Comparison of ENCODE assay signal across 7 mouse cellular contexts in the genomic region with DNA sequence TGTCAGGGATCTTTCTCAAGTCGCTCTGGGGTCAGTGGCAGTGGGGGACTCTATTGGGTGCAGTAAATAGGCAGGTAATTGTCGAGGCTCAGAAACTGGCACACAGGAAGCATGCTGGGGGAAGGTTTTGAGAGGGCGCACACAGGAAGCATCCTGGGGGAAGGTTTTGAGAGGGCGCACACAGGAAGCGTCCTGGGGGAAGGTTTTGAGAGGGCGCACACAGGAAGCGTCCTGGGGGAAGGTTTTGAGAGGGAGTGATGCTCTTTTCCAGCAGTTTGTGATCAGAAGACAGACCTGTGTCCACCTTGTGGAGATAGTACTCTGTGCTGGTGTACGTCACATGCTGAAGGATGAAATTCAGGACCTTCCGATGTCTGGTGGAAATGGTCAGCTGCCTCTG. TPM values are rescaled to one million over a fixed set of nuclear protein-coding genes. Genes with fewer than 3 reads are reported as not detected.
DNase-seq lines count a peak whose midpoint lies in the region; ATAC-seq lines count a peak whose summit lies in the region.

No protein-coding gene starts in this region.

- 0 out of 2 replicates have a peak overlapping the region, but pooled peaks have one; percentile 11 for H3K4me3 ChIP-seq in midbrain, embryonic 10.5 days
- H3K4me3 ChIP-seq in midbrain, embryonic 11.5 days (ENCODE audit: low read depth, low read length) = no peak overlapping the region
- H3K4me3 ChIP-seq in hindbrain, embryonic 13.5 days = peak overlapping the region; percentile 10; the same call in 1 of the 2 replicates
- peak overlapping the region; percentile 24 for H3K4me3 ChIP-seq in neural tube, embryonic 15.5 days (replicated peaks)

- H3K27me3 ChIP-seq in midbrain, embryonic 10.5 days (ENCODE audit: low read depth, poor library complexity, severe bottlenecking) = no peaks in the 10 kb centered on the region
- no peaks in the 10 kb centered on the region for H3K27me3 ChIP-seq in midbrain, embryonic 11.5 days (ENCODE audit: control insufficient read depth, insufficient read depth, low read length)
- 0 out of 2 replicates have a peak, but pooled peaks cover 6% of the 10 kb centered on the region for H3K27me3 ChIP-seq in hindbrain, embryonic 13.5 days
- no peaks in the 10 kb centered on the region for H3K27me3 ChIP-seq in neural tube, embryonic 15.5 days (replicated peaks)

- WGBS in midbrain, embryonic 10.5 days = 26% methylated on average over 9 of the region's 9 CpGs
- 22% methylated on average over 9 of the region's 9 CpGs for WGBS in midbrain, embryonic 11.5 days
- WGBS in hindbrain, embryonic 13.5 days = 28% methylated on average over 9 of the region's 9 CpGs
- 42% methylated on average over 9 of the region's 9 CpGs for WGBS in neural tube, embryonic 15.5 days

- no peak overlapping the region for H3K4me2 ChIP-seq in midbrain, embryonic 11.5 days
- peak overlapping the region; percentile 31 for H3K4me2 ChIP-seq in hindbrain, embryonic 13.5 days
- peak overlapping the region; percentile 48 for H3K4me2 ChIP-seq in neural tube, embryonic 15.5 days

- H3K27ac ChIP-seq in midbrain, embryonic 10.5 days (replicated peaks) = no peak overlapping the region
- no peak overlapping the region for H3K27ac ChIP-seq in midbrain, embryonic 11.5 days (ENCODE audit: low read depth, low read length)
- no peak overlapping the region for H3K27ac ChIP-seq in hindbrain, embryonic 13.5 days
- H3K27ac ChIP-seq in neural tube, embryonic 15.5 days (replicated peaks) = 0 out of 2 replicates have a peak overlapping the region, but pooled peaks have one; percentile 30

- no peak for ATAC-seq in midbrain, embryonic 11.5 days (ENCODE audit: low FRiP score)
- no peak for ATAC-seq in hindbrain, embryonic 13.5 days (ENCODE audit: low FRiP score)
- no peak for ATAC-seq in neural tube, embryonic 15.5 days (ENCODE audit: low FRiP score)

- DNase-seq in midbrain, embryonic 10.5 days (ENCODE audit: low spot score) = no peak
- DNase-seq in midbrain, embryonic 11.5 days (ENCODE audit: low spot score, missing footprints) = no peak
- peak; percentile 43 for DNase-seq in NIH3T3 (ENCODE audit: low read depth)
- no peak for DNase-seq in kidney, postnatal 36 days
- no peak for DNase-seq in heart, postnatal 25 days (ENCODE audit: low spot score)

- no peaks in the 10 kb centered on the region for H3K4me1 ChIP-seq in midbrain, embryonic 10.5 days
- no peaks in the 10 kb centered on the region for H3K4me1 ChIP-seq in midbrain, embryonic 11.5 days (ENCODE audit: control insufficient read depth, insufficient read depth, low read length)
- H3K4me1 ChIP-seq in hindbrain, embryonic 13.5 days (replicated peaks) = no peaks in the 10 kb centered on the region
- H3K4me1 ChIP-seq in neural tube, embryonic 15.5 days = no peaks in the 10 kb centered on the region

- no peaks in the 10 kb centered on the region for H3K9me3 ChIP-seq in midbrain, embryonic 10.5 days (replicated peaks)
- H3K9me3 ChIP-seq in midbrain, embryonic 11.5 days (ENCODE audit: control insufficient read depth, low read length) = no peaks in the 10 kb centered on the region
- no peaks in the 10 kb centered on the region for H3K9me3 ChIP-seq in hindbrain, embryonic 13.5 days
- H3K9me3 ChIP-seq in neural tube, embryonic 15.5 days (replicated peaks) = no peaks in the 10 kb centered on the region

- intact Hi-C loops in heart, postnatal 25 days (cut with DNase I) = loop anchor here (5.0 kb wide), 3 partner anchors 106 to 256 kb away; partner anchors contain the start of gene Ttll6

- H3K36me3 ChIP-seq in midbrain, embryonic 10.5 days = no peaks in the 10 kb centered on the region
- no peaks in the 10 kb centered on the region for H3K36me3 ChIP-seq in midbrain, embryonic 11.5 days (ENCODE audit: control insufficient read depth, insufficient read depth, low read length)
- H3K36me3 ChIP-seq in hindbrain, embryonic 13.5 days = no peaks in the 10 kb centered on the region
- H3K36me3 ChIP-seq in neural tube, embryonic 15.5 days = no peaks in the 10 kb centered on the region

- no peak overlapping the region for H3K9ac ChIP-seq in midbrain, embryonic 11.5 days (ENCODE audit: low read length)
- H3K9ac ChIP-seq in hindbrain, embryonic 13.5 days = 0 out of 2 replicates have a peak overlapping the region, but pooled peaks have one; percentile 19
- H3K9ac ChIP-seq in neural tube, embryonic 15.5 days (replicated peaks) = no peak overlapping the region

RNA-seq across cellular contexts. Expression of gene Abi3, which starts 33.5 kb away (rescaled TPM):
- 3.5 and 3.6 TPM in 2 replicates for polyA plus RNA-seq in midbrain, embryonic 10.5 days (2016; fragmentation: Nextera tagmentation; extraction: Ambion mirVana)
- polyA plus RNA-seq in midbrain, embryonic 11.5 days (2014; fragmentation: Nextera tagmentation; extraction: Ambion mirVana) = 1.2 and 2.1 TPM in 2 replicates
- polyA plus RNA-seq in hindbrain, embryonic 13.5 days (2015; fragmentation: Nextera tagmentation; extraction: Ambion mirVana) = 2.1 and 2.4 TPM in 2 replicates
- polyA plus RNA-seq in neural tube, embryonic 15.5 days (2015; fragmentation: Nextera tagmentation; extraction: Ambion mirVana) = 1.6 and 15.2 TPM in 2 replicates
- 10 to 100 TPM in 1 of 2 experiments, 1 to 10 TPM in 1; 8.8 to 10.4 TPM for total RNA-seq in heart, postnatal 25 days (2021)

RNA-seq across cellular contexts. Expression of gene Gngt2, which starts 38.8 kb away (rescaled TPM):
- polyA plus RNA-seq in midbrain, embryonic 10.5 days (2016; fragmentation: Nextera tagmentation; extraction: Ambion mirVana) = 4.4 and 6.1 TPM in 2 replicates
- 4.9 and 5.6 TPM in 2 replicates for polyA plus RNA-seq in midbrain, embryonic 11.5 days (2014; fragmentation: Nextera tagmentation; extraction: Ambion mirVana)
- 4.1 and 4.8 TPM in 2 replicates for polyA plus RNA-seq in hindbrain, embryonic 13.5 days (2015; fragmentation: Nextera tagmentation; extraction: Ambion mirVana)
- 3.5 and 13.2 TPM in 2 replicates for polyA plus RNA-seq in neural tube, embryonic 15.5 days (2015; fragmentation: Nextera tagmentation; extraction: Ambion mirVana)
- 10 to 100 TPM; 20.6 to 21.9 TPM for total RNA-seq in heart, postnatal 25 days (2021)

RNA-seq across cellular contexts. Expression of gene B4galnt2, which starts 38.9 kb away (rescaled TPM):
- 0.11 and 0.14 TPM in 2 replicates for polyA plus RNA-seq in midbrain, embryonic 10.5 days (2016; fragmentation: Nextera tagmentation; extraction: Ambion mirVana)
- polyA plus RNA-seq in midbrain, embryonic 11.5 days (2014; fragmentation: Nextera tagmentation; extraction: Ambion mirVana) = 0.08 TPM in 1 of 2 replicates, not detected in the other
- not detected in 2 replicates for polyA plus RNA-seq in hindbrain, embryonic 13.5 days (2015; fragmentation: Nextera tagmentation; extraction: Ambion mirVana)
- polyA plus RNA-seq in neural tube, embryonic 15.5 days (2015; fragmentation: Nextera tagmentation; extraction: Ambion mirVana) = 5.1 TPM in 1 of 2 replicates, not detected in the other
- total RNA-seq in heart, postnatal 25 days (2021) = not detected

RNA-seq across cellular contexts. Expression of gene Phospho1, which starts 51.5 kb away (rescaled TPM):
- 0.30 TPM in 1 of 2 replicates, not detected in the other for polyA plus RNA-seq in midbrain, embryonic 10.5 days (2016; fragmentation: Nextera tagmentation; extraction: Ambion mirVana)
- not detected in 2 replicates for polyA plus RNA-seq in midbrain, embryonic 11.5 days (2014; fragmentation: Nextera tagmentation; extraction: Ambion mirVana)
- polyA plus RNA-seq in hindbrain, embryonic 13.5 days (2015; fragmentation: Nextera tagmentation; extraction: Ambion mirVana) = 0.39 TPM in 1 of 2 replicates, not detected in the other
- 0.64 TPM in 1 of 2 replicates, not detected in the other for polyA plus RNA-seq in neural tube, embryonic 15.5 days (2015; fragmentation: Nextera tagmentation; extraction: Ambion mirVana)
- 100 to 1,000 TPM; 174 to 181 TPM for total RNA-seq in heart, postnatal 25 days (2021)
